Mouse (Mus musculus) limb, embryonic 14.5 days (tissue): ENCODE data around the gene Gm17364. TPM values are rescaled to one million over a fixed set of nuclear protein-coding genes. Genes with fewer than 3 reads are reported as not detected.

Experiments used
- ATAC-seq: fragments of 200-750 bp; cut with Nextera tagmentation; 2 replicates; pipeline ENCODE4 v1.8.0; 2017; ENCODE audit warnings: low read depth, moderate number of reproducible peaks, moderate TSS enrichment; ENCODE audit not compliant: low FRiP score
- DNase-seq: peaks from one replicate; pipeline ENCODE4 v3.0.0-alpha.2; 2015; ENCODE audit warnings: low spot score
- H3K27ac ChIP-seq: fragments of 300-500 bp; sonication (generic); replicated peaks from 2 replicates; pipeline ENCODE4 v1.5.1; 2014; ENCODE audit warnings: low read depth, mild to moderate bottlenecking, low read length, moderate library complexity, mixed read lengths
- H3K27me3 ChIP-seq: fragments of 300-500 bp; sonication (generic); 2 replicates; pipeline ENCODE4 v1.6.1; 2014; ENCODE audit warnings: low read length, mixed read lengths; ENCODE audit not compliant: control insufficient read depth, insufficient read depth
- H3K36me3 ChIP-seq: fragments of 300-500 bp; sonication (generic); 2 replicates; pipeline ENCODE4 v1.6.1; 2014; ENCODE audit warnings: mild to moderate bottlenecking, low read length, moderate library complexity, mixed read lengths; ENCODE audit not compliant: control insufficient read depth, insufficient read depth
- H3K4me1 ChIP-seq: fragments of 300-500 bp; sonication (generic); 2 replicates; pipeline ENCODE4 v1.6.1; 2014; ENCODE audit warnings: antibody characterized with exemption, low read length, mixed read lengths; ENCODE audit not compliant: control insufficient read depth, insufficient read depth
- H3K4me2 ChIP-seq: fragments of 300-500 bp; sonication (generic); replicated peaks from 2 replicates; pipeline ENCODE4 v1.6.1; 2014; ENCODE audit warnings: low read depth, mild to moderate bottlenecking, low read length, moderate library complexity; ENCODE audit not compliant: severe bottlenecking
- H3K4me3 ChIP-seq: fragments of 300-500 bp; sonication (generic); replicated peaks from 2 replicates; pipeline ENCODE4 v1.5.1; 2014; ENCODE audit warnings: low read length
- H3K9ac ChIP-seq: fragments of 300-500 bp; sonication (generic); 2 replicates; pipeline ENCODE4 v1.6.1; 2014; ENCODE audit warnings: mild to moderate bottlenecking, low read depth, low read length, moderate library complexity; ENCODE audit not compliant: severe bottlenecking
- H3K9me3 ChIP-seq: fragments of 300-500 bp; sonication (generic); 2 replicates; pipeline ENCODE4 v1.6.1; 2016; ENCODE audit warnings: low read length; ENCODE audit not compliant: control insufficient read depth
- POLR2A ChIP-seq: fragments of 200-500 bp; IDR thresholded peaks from 2 replicates; pipeline ENCODE4 v1.8.0; 2012; ENCODE audit warnings: inconsistent platforms, mild to moderate bottlenecking, moderate library complexity, borderline replicate concordance; ENCODE audit not compliant: insufficient read depth, insufficient read length; ENCODE audit errors: extremely low read depth
- WGBS: fragments of 180-500 bp; shearing (Covaris S2); extraction: QIAGEN DNeasy Blood & Tissue Kit; methylation state at CpG from one replicate; pipeline ENCODE4 v1.1.7; 2014; 5-methylcytosine and 5-hydroxymethylcytosine counted together
- polyA plus RNA-seq, 2 experiments: library from polyadenylated mRNA; depleted of rRNA in 1 of 2; stranded (reverse) in 1 of 2; unstranded in 1 of 2; fragments of >200 nt; fragmentation: Nextera tagmentation in 1 of 2; extraction: Ambion mirVana in 1 of 2; gene quantifications; 2 replicates each; pipeline versions ENCODE4 v1.2.1 to v1.2.3; 2012 to 2014

Gene Gm17364
- polyA plus RNA-seq, 2 experiments, result not detected

DNA sequence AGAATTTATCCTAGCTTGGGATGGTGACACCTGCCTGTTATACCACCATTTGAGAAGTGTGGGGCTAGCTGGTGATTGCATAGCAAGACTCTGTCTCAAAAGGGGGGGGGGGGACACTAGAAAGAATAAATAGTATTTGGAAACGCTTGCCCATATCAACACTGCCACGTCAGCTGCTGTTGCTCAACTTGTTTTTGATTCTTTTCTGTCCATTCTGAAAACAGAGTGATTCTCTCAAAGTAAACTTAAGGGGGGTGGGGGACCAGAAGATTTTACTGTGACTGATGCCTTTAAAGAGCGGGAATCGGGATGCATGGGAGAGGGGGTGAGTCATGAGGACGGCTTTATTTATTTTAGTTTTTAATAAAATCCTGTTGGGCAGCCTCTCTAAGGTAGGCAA, 47.3 kb downstream of the Gm17364 start:
- ATAC-seq (no peak), DNase-seq (no peak)
- Histone ChIP-seq H3K27ac (no peak overlapping the region), H3K4me1 (no peaks in the 10 kb centered on the region), H3K27me3 (no peaks in the 10 kb centered on the region), H3K4me3 (no peak overlapping the region), H3K9me3 (peaks cover under 1% of the 10 kb centered on the region; the same call in 1 of the 2 replicates), H3K36me3 (no peaks in the 10 kb centered on the region), H3K4me2 (no peak overlapping the region), H3K9ac (no peak overlapping the region)
- WGBS, result 86% methylated on average over 5 of the region's 5 CpGs
- TF ChIP-seq POLR2A, result no peak

Other genes starting within 250 kb of the Gm17364 start
- gene Mak, start 194.3 kb downstream of the Gm17364 start, polyA plus RNA-seq (2012; rRNA removed), result 0.64 and 0.79 TPM in 2 replicates
- 0.23 and 0.46 TPM in 2 replicates for gene Mak, start 194.3 kb downstream of the Gm17364 start, polyA plus RNA-seq (2014; fragmentation: Nextera tagmentation; extraction: Ambion mirVana)
- 0.14 TPM in 1 of 2 replicates, not detected in the other for gene Gcm2, start 162.9 kb downstream of the Gm17364 start, polyA plus RNA-seq (2012; rRNA removed)
- gene Gcm2, start 162.9 kb downstream of the Gm17364 start, polyA plus RNA-seq (2014; fragmentation: Nextera tagmentation; extraction: Ambion mirVana), result not detected in 2 replicates
- gene Sycp2l, start 159.7 kb downstream of the Gm17364 start, polyA plus RNA-seq (2012; rRNA removed), result not detected in 2 replicates
- not detected in 2 replicates for gene Sycp2l, start 159.7 kb downstream of the Gm17364 start, polyA plus RNA-seq (2014; fragmentation: Nextera tagmentation; extraction: Ambion mirVana)
- gene Elovl2, start 53.6 kb downstream of the Gm17364 start, polyA plus RNA-seq (2012; rRNA removed), result 2.3 and 2.7 TPM in 2 replicates
- 2.5 and 3.7 TPM in 2 replicates for gene Elovl2, start 53.6 kb downstream of the Gm17364 start, polyA plus RNA-seq (2014; fragmentation: Nextera tagmentation; extraction: Ambion mirVana)
- 12.3 and 13.4 TPM in 2 replicates for gene Smim13, start 24.1 kb downstream of the Gm17364 start, polyA plus RNA-seq (2012; rRNA removed)
- gene Smim13, start 24.1 kb downstream of the Gm17364 start, polyA plus RNA-seq (2014; fragmentation: Nextera tagmentation; extraction: Ambion mirVana), result 15.8 and 17.3 TPM in 2 replicates
- gene Nedd9, start 213.4 kb upstream of the Gm17364 start, polyA plus RNA-seq (2012; rRNA removed), result 23.5 and 23.9 TPM in 2 replicates
- 41.5 TPM in 2 replicates for gene Nedd9, start 213.4 kb upstream of the Gm17364 start, polyA plus RNA-seq (2014; fragmentation: Nextera tagmentation; extraction: Ambion mirVana)